Mouse (Mus musculus): ENCODE results near the gene Znrf2. TPM values are rescaled to one million over a fixed set of nuclear protein-coding genes. Genes with fewer than 3 reads are reported as not detected.

Gene Znrf2
- polyA plus RNA-seq, 1 experiment from 2014 or later = 19.5 TPM

DNA sequence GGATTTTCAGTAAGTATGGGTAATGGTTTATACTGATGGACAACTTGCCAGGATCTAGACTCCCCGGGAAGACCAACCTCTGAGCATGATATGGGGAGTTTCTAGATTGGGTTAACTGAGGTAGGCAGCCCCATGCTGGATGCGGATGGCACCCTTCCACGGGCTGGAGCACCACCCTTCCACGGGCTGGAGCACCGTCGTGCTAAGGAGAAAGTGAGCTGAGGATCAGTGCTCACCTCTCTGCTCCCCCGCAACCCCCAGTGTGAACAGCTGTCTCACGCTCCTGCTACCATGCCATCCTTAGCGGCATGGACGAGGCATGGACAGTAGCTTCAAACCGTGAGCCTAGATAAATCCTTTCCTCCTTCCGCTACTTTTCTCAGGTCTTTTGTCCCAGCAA, 115.8 kb downstream of the Znrf2 start:
- Histone ChIP-seq H3K9ac (replicated peaks; ENCODE audit: low read depth, low read length) (no peak overlapping the region), H3K27ac (ENCODE audit: low read length) (no peak overlapping the region), H3K4me1 (replicated peaks; ENCODE audit: control insufficient read depth, insufficient read depth, low read length) (no peaks in the 10 kb centered on the region), H3K4me2 (ENCODE audit: low read length) (no peak overlapping the region), H3K9me3 (ENCODE audit: control insufficient read depth, low read length) (no peaks in the 10 kb centered on the region), H3K36me3 (ENCODE audit: control insufficient read depth, insufficient read depth) (no peaks in the 10 kb centered on the region), H3K27me3 (replicated peaks; ENCODE audit: control insufficient read depth, insufficient read depth, low read length) (no peaks in the 10 kb centered on the region), H3K4me3 (replicated peaks; ENCODE audit: low read length) (no peak overlapping the region)
- WGBS = 95% methylated on average over 12 of the region's 12 CpGs
- no peak for ATAC-seq

- Histone ChIP-seq H3K4me3 (replicated peaks; ENCODE audit: low read length) (no peak overlapping the region), H3K27me3 (replicated peaks; ENCODE audit: control insufficient read depth, insufficient read depth, low read length) (no peaks in the 10 kb centered on the region), H3K27ac (ENCODE audit: low read length) (no peak overlapping the region), H3K9ac (replicated peaks; ENCODE audit: low read depth, low read length) (no peak overlapping the region), H3K4me2 (ENCODE audit: low read length) (no peak overlapping the region), H3K4me1 (replicated peaks; ENCODE audit: control insufficient read depth, insufficient read depth, low read length) (no peaks in the 10 kb centered on the region), H3K36me3 (ENCODE audit: control insufficient read depth, insufficient read depth) (no peaks in the 10 kb centered on the region), H3K9me3 (ENCODE audit: control insufficient read depth, low read length) (no peaks in the 10 kb centered on the region)
- WGBS = 83% methylated on average over 5 of the region's 5 CpGs
- no peak for ATAC-seq
Observed at GRCm38 (mm10) chr6:54933216-54933615, 116.5 kb downstream of the Znrf2 start.

GRCm38 (mm10) chr6:54933866-54934265, 117.2 kb downstream of the Znrf2 start:
- no peak overlapping the region for H3K27ac ChIP-seq (ENCODE audit: low read length)
- H3K4me2 ChIP-seq (ENCODE audit: low read length) = no peak overlapping the region
- ATAC-seq = no peak
- H3K9ac ChIP-seq (replicated peaks; ENCODE audit: low read depth, low read length) = no peak overlapping the region
- WGBS = 89% methylated on average over 3 of the region's 3 CpGs
- H3K4me1 ChIP-seq (replicated peaks; ENCODE audit: control insufficient read depth, insufficient read depth, low read length) = no peaks in the 10 kb centered on the region
- no peaks in the 10 kb centered on the region for H3K9me3 ChIP-seq (ENCODE audit: control insufficient read depth, low read length)
- no peaks in the 10 kb centered on the region for H3K36me3 ChIP-seq (ENCODE audit: control insufficient read depth, insufficient read depth)
- no peaks in the 10 kb centered on the region for H3K27me3 ChIP-seq (replicated peaks; ENCODE audit: control insufficient read depth, insufficient read depth, low read length)
- H3K4me3 ChIP-seq (replicated peaks; ENCODE audit: low read length) = no peak overlapping the region

DNA sequence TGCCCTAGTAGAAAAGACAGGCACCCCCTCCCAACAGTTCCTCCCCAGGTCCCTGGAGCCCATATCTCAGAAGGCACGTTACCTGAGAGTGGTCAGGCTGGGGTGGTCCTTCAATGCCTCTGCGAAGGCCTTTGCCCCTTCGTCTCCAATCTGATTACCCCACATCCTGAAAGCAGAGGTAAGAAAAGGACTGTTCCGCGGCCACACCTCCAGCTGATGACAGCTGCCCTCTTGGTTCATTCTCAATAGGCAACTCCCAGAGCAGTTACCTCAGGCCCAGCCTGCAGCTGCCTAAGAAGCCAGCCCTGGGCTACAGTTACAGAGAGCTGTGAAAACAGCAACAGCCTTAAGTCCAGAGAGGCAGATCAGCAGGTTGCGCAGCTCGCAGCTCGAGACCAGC, 117.6 kb downstream of the Znrf2 start:
- Histone ChIP-seq H3K36me3 (ENCODE audit: control insufficient read depth, insufficient read depth) (no peaks in the 10 kb centered on the region), H3K9ac (replicated peaks; ENCODE audit: low read depth, low read length) (no peak overlapping the region), H3K4me1 (replicated peaks; ENCODE audit: control insufficient read depth, insufficient read depth, low read length) (no peaks in the 10 kb centered on the region), H3K27me3 (replicated peaks; ENCODE audit: control insufficient read depth, insufficient read depth, low read length) (no peaks in the 10 kb centered on the region), H3K27ac (ENCODE audit: low read length) (no peak overlapping the region), H3K4me3 (replicated peaks; ENCODE audit: low read length) (no peak overlapping the region), H3K4me2 (ENCODE audit: low read length) (no peak overlapping the region), H3K9me3 (ENCODE audit: control insufficient read depth, low read length) (no peaks in the 10 kb centered on the region)
- WGBS = 89% methylated on average over 8 of the region's 8 CpGs
- no peak for ATAC-seq

GRCm38 (mm10) chr6:54934930-54935329, 118.2 kb downstream of the Znrf2 start:
- WGBS = 80% methylated on average over 5 of the region's 5 CpGs
- no peak for ATAC-seq
- no peak overlapping the region for H3K27ac ChIP-seq (ENCODE audit: low read length)
- no peaks in the 10 kb centered on the region for H3K36me3 ChIP-seq (ENCODE audit: control insufficient read depth, insufficient read depth)
- H3K4me2 ChIP-seq (ENCODE audit: low read length) = no peak overlapping the region
- no peaks in the 10 kb centered on the region for H3K27me3 ChIP-seq (replicated peaks; ENCODE audit: control insufficient read depth, insufficient read depth, low read length)
- H3K4me1 ChIP-seq (replicated peaks; ENCODE audit: control insufficient read depth, insufficient read depth, low read length) = peaks cover 3% of the 10 kb centered on the region; the same call in 1 of the 2 replicates
- H3K4me3 ChIP-seq (replicated peaks; ENCODE audit: low read length) = no peak overlapping the region
- no peaks in the 10 kb centered on the region for H3K9me3 ChIP-seq (ENCODE audit: control insufficient read depth, low read length)
- no peak overlapping the region for H3K9ac ChIP-seq (replicated peaks; ENCODE audit: low read depth, low read length)

DNA sequence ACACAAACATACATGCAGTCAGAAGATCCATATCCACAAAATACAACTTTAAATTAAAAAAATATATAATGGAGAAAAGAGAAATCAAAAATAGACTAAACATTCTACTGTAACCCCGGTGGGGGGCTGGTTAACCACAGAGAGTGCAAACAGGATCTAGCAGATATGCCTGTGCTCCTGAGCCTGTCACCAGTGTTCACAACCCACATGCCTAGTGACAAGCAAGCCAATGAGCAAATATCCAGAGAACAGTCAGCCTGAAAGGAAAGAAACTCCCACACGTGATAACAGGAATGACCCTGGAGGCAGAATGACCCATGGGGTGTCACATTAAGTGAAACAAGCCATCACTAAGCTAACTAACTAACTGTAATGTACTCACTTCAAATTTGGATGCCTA, 119.8 kb downstream of the Znrf2 start:
- no peak for ATAC-seq
- 92% methylated on average over 2 of the region's 2 CpGs for WGBS
- no peaks in the 10 kb centered on the region for H3K27me3 ChIP-seq (replicated peaks; ENCODE audit: control insufficient read depth, insufficient read depth, low read length)
- H3K27ac ChIP-seq (ENCODE audit: low read length) = no peak overlapping the region
- H3K4me2 ChIP-seq (ENCODE audit: low read length) = no peak overlapping the region
- no peak overlapping the region for H3K9ac ChIP-seq (replicated peaks; ENCODE audit: low read depth, low read length)
- no peaks in the 10 kb centered on the region for H3K9me3 ChIP-seq (ENCODE audit: control insufficient read depth, low read length)
- peaks cover 6% of the 10 kb centered on the region; the same call in 1 of the 2 replicates for H3K4me1 ChIP-seq (replicated peaks; ENCODE audit: control insufficient read depth, insufficient read depth, low read length)
- H3K4me3 ChIP-seq (replicated peaks; ENCODE audit: low read length) = no peak overlapping the region
- no peaks in the 10 kb centered on the region for H3K36me3 ChIP-seq (ENCODE audit: control insufficient read depth, insufficient read depth)

DNA sequence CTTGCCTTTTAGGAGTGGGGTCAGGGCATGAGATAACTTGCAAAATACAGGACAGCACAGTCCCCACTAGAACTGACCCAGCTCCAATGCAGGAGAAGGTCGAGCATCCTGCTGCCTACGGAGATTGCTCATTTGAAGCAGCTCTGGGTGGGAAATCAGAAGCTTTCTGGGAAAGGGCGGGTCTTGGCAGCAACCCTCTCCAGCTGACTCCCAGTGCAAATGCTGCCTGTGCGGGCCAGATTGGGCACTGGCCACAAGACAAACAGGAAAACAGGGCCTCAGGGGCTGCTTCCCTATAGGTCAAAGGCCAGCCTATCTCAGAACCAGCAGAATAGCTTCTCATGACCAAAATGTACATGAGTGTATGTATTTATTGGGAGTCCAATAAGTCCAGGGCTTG, 122.9 kb downstream of the Znrf2 start:
- no peaks in the 10 kb centered on the region for H3K9me3 ChIP-seq (ENCODE audit: control insufficient read depth, low read length)
- ATAC-seq = no peak
- peaks cover 3% of the 10 kb centered on the region; the same call in 1 of the 2 replicates for H3K27me3 ChIP-seq (replicated peaks; ENCODE audit: control insufficient read depth, insufficient read depth, low read length)
- 65% methylated on average over 4 of the region's 4 CpGs for WGBS
- no peak overlapping the region for H3K9ac ChIP-seq (replicated peaks; ENCODE audit: low read depth, low read length)
- H3K4me3 ChIP-seq (replicated peaks; ENCODE audit: low read length) = no peak overlapping the region
- no peak overlapping the region for H3K27ac ChIP-seq (ENCODE audit: low read length)
- peaks cover 6% of the 10 kb centered on the region; the same call in 1 of the 2 replicates for H3K4me1 ChIP-seq (replicated peaks; ENCODE audit: control insufficient read depth, insufficient read depth, low read length)
- H3K4me2 ChIP-seq (ENCODE audit: low read length) = no peak overlapping the region
- H3K36me3 ChIP-seq (ENCODE audit: control insufficient read depth, insufficient read depth) = no peaks in the 10 kb centered on the region

DNA sequence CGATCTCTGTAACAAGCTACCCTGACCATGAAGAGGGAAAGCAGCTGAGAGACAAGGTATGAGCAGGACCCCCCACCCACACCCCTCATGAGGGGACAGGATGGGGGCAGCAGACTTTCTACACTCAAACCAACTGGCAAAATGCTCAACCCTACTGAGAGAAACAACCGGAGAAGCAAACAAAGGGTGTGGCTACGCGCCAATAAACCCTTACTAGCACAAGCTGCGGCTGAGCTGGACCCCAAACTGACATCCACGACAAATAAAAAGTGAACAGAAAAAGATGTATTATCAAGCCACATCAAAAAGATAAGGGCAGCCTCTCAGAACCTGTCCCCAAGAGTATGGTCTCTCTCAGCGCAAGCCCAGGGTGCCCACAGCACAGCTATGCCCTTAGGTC, 123.4 kb downstream of the Znrf2 start:
- no peak overlapping the region for H3K4me2 ChIP-seq (ENCODE audit: low read length)
- WGBS = 62% methylated on average over 7 of the region's 7 CpGs
- no peak overlapping the region for H3K27ac ChIP-seq (ENCODE audit: low read length)
- no peak overlapping the region for H3K9ac ChIP-seq (replicated peaks; ENCODE audit: low read depth, low read length)
- no peak for ATAC-seq
- no peaks in the 10 kb centered on the region for H3K9me3 ChIP-seq (ENCODE audit: control insufficient read depth, low read length)
- peaks cover 6% of the 10 kb centered on the region; the same call in 1 of the 2 replicates for H3K4me1 ChIP-seq (replicated peaks; ENCODE audit: control insufficient read depth, insufficient read depth, low read length)
- H3K4me3 ChIP-seq (replicated peaks; ENCODE audit: low read length) = no peak overlapping the region
- H3K27me3 ChIP-seq (replicated peaks; ENCODE audit: control insufficient read depth, insufficient read depth, low read length) = peaks cover 3% of the 10 kb centered on the region; the same call in 1 of the 2 replicates
- H3K36me3 ChIP-seq (ENCODE audit: control insufficient read depth, insufficient read depth) = no peaks in the 10 kb centered on the region

GRCm38 (mm10) chr6:54941149-54941548, 124.4 kb downstream of the Znrf2 start:
- no peak overlapping the region for H3K27ac ChIP-seq (ENCODE audit: low read length)
- H3K9ac ChIP-seq (replicated peaks; ENCODE audit: low read depth, low read length) = no peak overlapping the region
- ATAC-seq = no peak
- no peaks in the 10 kb centered on the region for H3K9me3 ChIP-seq (ENCODE audit: control insufficient read depth, low read length)
- no peak overlapping the region for H3K4me3 ChIP-seq (replicated peaks; ENCODE audit: low read length)
- peaks cover 3% of the 10 kb centered on the region; the same call in 1 of the 2 replicates for H3K27me3 ChIP-seq (replicated peaks; ENCODE audit: control insufficient read depth, insufficient read depth, low read length)
- no peak overlapping the region for H3K4me2 ChIP-seq (ENCODE audit: low read length)
- peaks cover 6% of the 10 kb centered on the region; the same call in 1 of the 2 replicates for H3K4me1 ChIP-seq (replicated peaks; ENCODE audit: control insufficient read depth, insufficient read depth, low read length)
- H3K36me3 ChIP-seq (ENCODE audit: control insufficient read depth, insufficient read depth) = no peaks in the 10 kb centered on the region
- 95% methylated on average over 6 of the region's 6 CpGs for WGBS
